Mouse (Mus musculus) lung, adult 2 months (tissue): ENCODE measurements at regions not wholly inside any gene's neighbourhood (a gene's known extent, or its start where the extent isn't known, plus 50 kb on each side); places are given as distances from the start of the nearest gene placed in this dataset.

Experiments used
- DNase-seq: peaks from one replicate; pipeline ENCODE4 v3.0.0; 2022
- H3K4me1 ChIP-seq: fragments of 200-500 bp; 2 replicates; pipeline ENCODE4 v1.6.1; 2011; ENCODE audit warnings: low read length; ENCODE audit not compliant: control insufficient read depth, insufficient read depth
- H3K4me3 ChIP-seq: fragments of 200-500 bp; replicated peaks from 2 replicates; pipeline ENCODE3; 2011; ENCODE audit warnings: low read depth, mild to moderate bottlenecking, control low read depth, low read length; ENCODE audit errors: extremely low read depth
- CTCF ChIP-seq: fragments of 200-500 bp; IDR thresholded peaks from 2 replicates; pipeline ENCODE4 v1.5.1; 2011; ENCODE audit warnings: mild to moderate bottlenecking, low read length, control low read depth; ENCODE audit not compliant: insufficient read depth
- POLR2A ChIP-seq: fragments of 200-500 bp; IDR thresholded peaks from 2 replicates; pipeline ENCODE4 v1.6.1; 2011; ENCODE audit warnings: low read depth, mild to moderate bottlenecking, control low read depth, low read length, borderline replicate concordance; ENCODE audit errors: extremely low read depth
- WGBS: fragments of 180-500 bp; shearing (Covaris S2); methylation state at CpG from one replicate; pipeline ENCODE4 v1.1.7; 2018; 5-methylcytosine and 5-hydroxymethylcytosine counted together

- no peaks in the 10 kb centered on the region for H3K4me1 ChIP-seq
- TF ChIP-seq CTCF (no peak), POLR2A (no peak)
- WGBS, result 25% methylated on average over 21 of the region's 21 CpGs
- H3K4me3 ChIP-seq, result no peak overlapping the region
- DNase-seq, result peak; percentile 17
Measured at GRCm38 (mm10) chr16:93006321-93006984, 180.5 kb upstream of the Runx1 start.

GRCm38 (mm10) chr16:93005470-93005869 is 179.5 kb upstream of the Runx1 start:
- H3K4me3 ChIP-seq, result no peak overlapping the region
- no peaks in the 10 kb centered on the region for H3K4me1 ChIP-seq
- 18% methylated on average over 8 of the region's 8 CpGs for WGBS
- no peak for TF ChIP-seq CTCF
- no peak for TF ChIP-seq POLR2A
- DNase-seq, result no peak

GRCm38 (mm10) chr16:93003830-93004229 is 177.9 kb upstream of the Runx1 start:
- DNase-seq, result no peak
- H3K4me3 ChIP-seq, result no peak overlapping the region
- no peaks in the 10 kb centered on the region for H3K4me1 ChIP-seq
- WGBS, result 69% methylated on average over 4 of the region's 4 CpGs
- TF ChIP-seq CTCF (no peak), POLR2A (no peak)

- 87% methylated on average over 3 of the region's 3 CpGs for WGBS
- TF ChIP-seq CTCF (no peak), POLR2A (no peak)
- DNase-seq, result no peak
- H3K4me1 ChIP-seq, result no peaks in the 10 kb centered on the region
- no peak overlapping the region for H3K4me3 ChIP-seq
Measured at GRCm38 (mm10) chr16:92998689-92999088, 172.7 kb upstream of the Runx1 start.

- no peak overlapping the region for H3K4me3 ChIP-seq
- TF ChIP-seq CTCF (no peak), POLR2A (no peak)
- WGBS, result 59% methylated on average over 6 of the region's 6 CpGs
- no peaks in the 10 kb centered on the region for H3K4me1 ChIP-seq
- DNase-seq, result no peak
Measured at GRCm38 (mm10) chr16:92997636-92998035, 171.7 kb upstream of the Runx1 start.

- WGBS, result 77% methylated on average over 4 of the region's 4 CpGs
- no peak for DNase-seq
- H3K4me1 ChIP-seq, result no peaks in the 10 kb centered on the region
- no peak for TF ChIP-seq POLR2A
- TF ChIP-seq CTCF, result no peak
- no peak overlapping the region for H3K4me3 ChIP-seq
Measured at GRCm38 (mm10) chr16:92995993-92996350, 170.0 kb upstream of the Runx1 start.

- Histone ChIP-seq H3K4me1 (no peaks in the 10 kb centered on the region), H3K4me3 (no peak overlapping the region)
- DNase-seq, result no peak
- 64% methylated on average over 13 of the region's 13 CpGs for WGBS
- TF ChIP-seq CTCF, result no peak
- no peak for TF ChIP-seq POLR2A
Measured at GRCm38 (mm10) chr16:92995132-92995992, 169.4 kb upstream of the Runx1 start.

- H3K4me3 ChIP-seq, result no peak overlapping the region
- DNase-seq, result no peak
- 24% methylated on average over 3 of the region's 3 CpGs for WGBS
- TF ChIP-seq POLR2A, result no peak
- no peak for TF ChIP-seq CTCF
- H3K4me1 ChIP-seq, result no peaks in the 10 kb centered on the region
Measured at GRCm38 (mm10) chr16:92992876-92993275, 166.9 kb upstream of the Runx1 start.

GRCm38 (mm10) chr16:92991405-92991804 is 165.5 kb upstream of the Runx1 start:
- H3K4me3 ChIP-seq, result no peak overlapping the region
- TF ChIP-seq POLR2A (no peak), CTCF (no peak)
- H3K4me1 ChIP-seq, result no peaks in the 10 kb centered on the region
- DNase-seq, result no peak
- 64% methylated on average over 7 of the region's 7 CpGs for WGBS

GRCm38 (mm10) chr16:92988416-92988815 is 162.5 kb upstream of the Runx1 start:
- no peak overlapping the region for H3K4me3 ChIP-seq
- 77% methylated on average over 1 of the region's 1 CpGs for WGBS
- no peak for TF ChIP-seq POLR2A
- no peak for TF ChIP-seq CTCF
- no peaks in the 10 kb centered on the region for H3K4me1 ChIP-seq
- DNase-seq, result no peak
